Mouse (Mus musculus) E14TG2a.4 (cell line): ENCODE results near the gene Mylk2.

Experiments used
- CTCF ChIP-seq: conservative IDR thresholded peaks from 2 replicates; pipeline ENCODE4 v1.5.1; 2014; ENCODE audit warnings: low read length
- NANOG ChIP-seq: IDR thresholded peaks from 2 replicates; pipeline ENCODE4 v1.6.1; 2014; ENCODE audit warnings: borderline replicate concordance, low read length, mixed read lengths
- POU5F1 ChIP-seq: IDR thresholded peaks from 2 replicates; pipeline ENCODE4 v1.6.1; 2014; ENCODE audit warnings: low read length, borderline replicate concordance

- TF ChIP-seq CTCF (no peak), POU5F1 (no peak), NANOG (no peak)
Measured at GRCm38 (mm10) chr2:152950358-152951064, 39.4 kb downstream of the Mylk2 start.
